Mouse (Mus musculus) forebrain, postnatal 0 days (tissue): Measurements from ENCODE around the gene Ebf4. TPM values are rescaled to one million over a fixed set of nuclear protein-coding genes. Genes with fewer than 3 reads are reported as not detected.

ENCODE experiments used
- ATAC-seq: fragments of 200-750 bp; cut with Nextera tagmentation; 2 replicates; pipeline ENCODE4 v1.8.0; 2017; ENCODE audit warnings: mild to moderate bottlenecking, moderate library complexity
- DNase-seq: peaks from one replicate; pipeline ENCODE4 v3.0.0-alpha.2; 2015
- H3K27ac ChIP-seq: fragments of 300-500 bp; sonication (generic); 2 replicates; pipeline ENCODE4 v1.5.1; 2014; ENCODE audit warnings: low read depth, mild to moderate bottlenecking, antibody characterized with exemption, low read length, moderate library complexity, mixed read lengths
- H3K27me3 ChIP-seq: fragments of 300-500 bp; sonication (generic); 2 replicates; pipeline ENCODE4 v1.6.1; 2014; ENCODE audit warnings: mild to moderate bottlenecking, low read length, mixed read lengths; ENCODE audit not compliant: insufficient read depth
- H3K36me3 ChIP-seq: fragments of 300-500 bp; sonication (generic); 2 replicates; pipeline ENCODE4 v1.6.1; 2014; ENCODE audit warnings: mild to moderate bottlenecking, moderate library complexity; ENCODE audit not compliant: insufficient read depth
- H3K4me1 ChIP-seq: fragments of 300-500 bp; sonication (generic); 2 replicates; pipeline ENCODE4 v1.6.1; 2014; ENCODE audit warnings: antibody characterized with exemption; ENCODE audit not compliant: insufficient read depth
- H3K4me2 ChIP-seq: fragments of 300-500 bp; sonication (generic); 2 replicates; pipeline ENCODE4 v1.6.1; 2014; ENCODE audit warnings: low read depth, mild to moderate bottlenecking, moderate library complexity
- H3K4me3 ChIP-seq: fragments of 300-500 bp; sonication (generic); 2 replicates; pipeline ENCODE4 v1.5.1; 2014; ENCODE audit warnings: low read depth, low read length, mixed read lengths
- H3K9ac ChIP-seq: fragments of 300-500 bp; sonication (generic); 2 replicates; pipeline ENCODE4 v1.6.1; 2014; ENCODE audit warnings: mild to moderate bottlenecking
- H3K9me3 ChIP-seq: fragments of 300-500 bp; sonication (generic); 2 replicates; pipeline ENCODE4 v1.6.1; 2016; ENCODE audit warnings: low read length
- CTCF ChIP-seq: sonication (generic); IDR thresholded peaks from 2 replicates; pipeline ENCODE4 v1.5.1; 2016; ENCODE audit warnings: antibody characterized with exemption, control low read depth, low read depth
- WGBS: fragments of 180-500 bp; shearing (Covaris S2); extraction: QIAGEN DNeasy Blood & Tissue Kit; methylation state at CpG from one replicate; pipeline ENCODE4 v1.1.7; 2014; 5-methylcytosine and 5-hydroxymethylcytosine counted together
- polyA plus RNA-seq: library from polyadenylated mRNA; unstranded; fragments of >200 nt; fragmentation: Nextera tagmentation; extraction: Ambion mirVana; gene quantifications from 2 replicates; pipeline ENCODE4 v1.2.1, GENCODE M21; 2015
- total RNA-seq: library from RNA; depleted of rRNA; stranded (reverse); fragments of >200 nt; gene quantifications from 2 replicates; pipeline ENCODE4 v1.2.3, GENCODE M21; 2014

Gene Ebf4
- total and polyA plus RNA-seq, 2 experiments from 2014 or later = 4.8 to 15.1 TPM

GRCm38 (mm10) chr2:130294218-130294935 lies 592 bp upstream of the Ebf4 start:
- no peaks in the 10 kb centered on the region for H3K27me3 ChIP-seq
- WGBS = 11% methylated on average over 20 of the region's 20 CpGs
- DNase-seq (no peak), ATAC-seq (no peak)
- H3K4me1 ChIP-seq = peaks cover 12% of the 10 kb centered on the region
- TF ChIP-seq CTCF = no peak
- H3K4me2 ChIP-seq = peak overlapping the region; percentile 70
- H3K36me3 ChIP-seq = peaks cover 3% of the 10 kb centered on the region; the same call in 1 of the 2 replicates
- H3K9ac ChIP-seq = peak overlapping the region; percentile 74
- peak overlapping the region; percentile 85 for H3K4me3 ChIP-seq
- no peaks in the 10 kb centered on the region for H3K9me3 ChIP-seq
- peak overlapping the region; percentile 77; the same call in 1 of the 2 replicates for H3K27ac ChIP-seq

GRCm38 (mm10) chr2:130295331-130296133 lies 563 bp downstream of the Ebf4 start:
- Histone ChIP-seq H3K27ac (peak overlapping the region; percentile 77), H3K9me3 (no peaks in the 10 kb centered on the region), H3K9ac (peak overlapping the region; percentile 74), H3K27me3 (no peaks in the 10 kb centered on the region), H3K4me2 (peak overlapping the region; percentile 70), H3K4me3 (peak overlapping the region; percentile 85), H3K4me1 (peaks cover 12% of the 10 kb centered on the region), H3K36me3 (peaks cover 3% of the 10 kb centered on the region; the same call in 1 of the 2 replicates)
- WGBS = under 1% methylated on average over 52 of the region's 99 CpGs
- DNase-seq (peak; percentile 84), ATAC-seq (peak; percentile 73)
- no peak; the same call in 1 of the 2 replicates for TF ChIP-seq CTCF

- H3K4me3 ChIP-seq = peak overlapping the region; percentile 85
- peak overlapping the region; percentile 74 for H3K9ac ChIP-seq
- TF ChIP-seq CTCF = no peak
- H3K27ac ChIP-seq = no peak overlapping the region; the same call in 1 of the 2 replicates
- H3K27me3 ChIP-seq = no peaks in the 10 kb centered on the region
- no peak; the same call in 1 of the 2 replicates for ATAC-seq
- 4% methylated on average over 20 of the region's 20 CpGs for WGBS
- H3K36me3 ChIP-seq = peaks cover 3% of the 10 kb centered on the region; the same call in 1 of the 2 replicates
- H3K4me2 ChIP-seq = peak overlapping the region; percentile 70
- no peak for DNase-seq
- H3K4me1 ChIP-seq = peaks cover 12% of the 10 kb centered on the region
- H3K9me3 ChIP-seq = no peaks in the 10 kb centered on the region
Observed at GRCm38 (mm10) chr2:130296134-130296745, 1.3 kb downstream of the Ebf4 start.

- Histone ChIP-seq H3K36me3 (peaks cover 3% of the 10 kb centered on the region; the same call in 1 of the 2 replicates), H3K4me3 (no peak overlapping the region), H3K9ac (no peak overlapping the region), H3K4me2 (no peak overlapping the region), H3K27ac (no peak overlapping the region), H3K27me3 (no peaks in the 10 kb centered on the region), H3K4me1 (peaks cover 12% of the 10 kb centered on the region), H3K9me3 (no peaks in the 10 kb centered on the region)
- WGBS = 88% methylated on average over 9 of the region's 9 CpGs
- TF ChIP-seq CTCF = no peak
- no peak for ATAC-seq
- DNase-seq = no peak
Observed at GRCm38 (mm10) chr2:130297580-130297979, 2.6 kb downstream of the Ebf4 start.

- no peak overlapping the region for H3K4me3 ChIP-seq
- peaks cover 27% of the 10 kb centered on the region for H3K36me3 ChIP-seq
- no peaks in the 10 kb centered on the region for H3K4me1 ChIP-seq
- H3K27me3 ChIP-seq = no peaks in the 10 kb centered on the region
- no peak for TF ChIP-seq CTCF
- H3K9ac ChIP-seq = no peak overlapping the region
- H3K27ac ChIP-seq = no peak overlapping the region
- H3K4me2 ChIP-seq = no peak overlapping the region
- 40% methylated on average over 4 of the region's 4 CpGs for WGBS
- H3K9me3 ChIP-seq = no peaks in the 10 kb centered on the region
- no peak for ATAC-seq
- DNase-seq = no peak
Observed at GRCm38 (mm10) chr2:130303014-130303413, 8.0 kb downstream of the Ebf4 start.

GRCm38 (mm10) chr2:130327057-130327456 lies 32.1 kb downstream of the Ebf4 start:
- ATAC-seq (no peak), DNase-seq (no peak)
- no peak overlapping the region for H3K4me2 ChIP-seq
- no peak overlapping the region for H3K27ac ChIP-seq
- TF ChIP-seq CTCF = no peak
- H3K36me3 ChIP-seq = no peaks in the 10 kb centered on the region
- H3K27me3 ChIP-seq = no peaks in the 10 kb centered on the region
- H3K4me1 ChIP-seq = no peaks in the 10 kb centered on the region
- WGBS = 66% methylated on average over 1 of the region's 1 CpGs
- H3K9me3 ChIP-seq = no peaks in the 10 kb centered on the region
- no peak overlapping the region for H3K9ac ChIP-seq
- H3K4me3 ChIP-seq = no peak overlapping the region
